Mouse (Mus musculus) naive thymus-derived CD4-positive, alpha-beta T cell, adult 5 months (primary cell): Measurements from ENCODE around the gene Nxt2. TPM values are rescaled to one million over a fixed set of nuclear protein-coding genes. Genes with fewer than 3 reads are reported as not detected.

Experiments used
- polyA plus RNA-seq: library from polyadenylated mRNA; unstranded; fragments of 100-300 nt; shearing (Covaris generic); gene quantifications from one replicate; pipeline ENCODE4 v1.2.1, GENCODE M21; 2017

The Nxt2 gene
- 7.0 TPM for polyA plus RNA-seq

GRCm38 (mm10) chrX:142226542-142226941 is at the start of gene Nxt2:
Nxt2 (plus strand) TSS chrX:142226770.

GRCm38 (mm10) chrX:142196831-142197230 is 29.7 kb upstream of the Nxt2 start, which contains the start of gene Gucy2f:
Gucy2f (minus strand) TSS chrX:142196931.

Other genes starting within 250 kb of the Nxt2 start
- gene Gucy2f, start 29.8 kb upstream of the Nxt2 start, polyA plus RNA-seq, result not detected
- not detected for gene Kcne1l, start 79.5 kb downstream of the Nxt2 start, polyA plus RNA-seq
- 29.7 TPM for gene Acsl4, start 163.8 kb downstream of the Nxt2 start, polyA plus RNA-seq